Mouse (Mus musculus) Patski (cell line): ENCODE data around the gene Gm10799. TPM values are rescaled to one million over a fixed set of nuclear protein-coding genes. Genes with fewer than 3 reads are reported as not detected.
A peak's percentile ranks its signal among the peaks of the same experiment; 100 is the strongest.
"Not testable (repeated sequence)": the region's sequence is repeated elsewhere in the genome, so short reads cannot be mapped to it uniquely, and the experiment has no call there.

Source experiments
- ATAC-seq: fragments of 100-300 bp; one replicate; pipeline ENCODE4 v1.8.0; 2021
- CTCF ChIA-PET: fragments of 350-600 bp; sonication (Branson Sonifier 250); formaldehyde crosslinking; loops from one replicate; lab custom pipeline; 2022; ENCODE audit warnings: inconsistent platforms; lab: Charles Lee
- POLR2A ChIA-PET: fragments of 350-600 bp; sonication (Branson Sonifier 250); formaldehyde crosslinking; loops from one replicate; lab custom pipeline; 2022; ENCODE audit warnings: antibody characterized with exemption, inconsistent platforms; lab: Charles Lee
- DNase-seq: peaks from one replicate; pipeline ENCODE4 v3.0.0-alpha.2; 2011; ENCODE audit warnings: low read depth, low spot score
- H3K27me3 ChIP-seq: fragments of 371-371 bp; one replicate; pipeline ENCODE4 v1.5.1; 2021
- CTCF ChIP-seq: fragments of 100-300 bp; IDR thresholded peaks from one replicate; pipeline ENCODE4 v1.5.1; 2021
- in situ Hi-C: fragments of 300-500 bp; cut with MboI; formaldehyde crosslinking; loops from 3 replicates; pipeline ENCODE4 v1.11.1; 2018; ENCODE audit warnings: low pct_unique_long_range_greater_than_20kb, mixed read lengths
- polyA plus RNA-seq: library from polyadenylated mRNA; unstranded; gene quantifications from one replicate; pipeline ENCODE4 v1.2.3, GENCODE M21; 2021

Gm10799 gene
- polyA plus RNA-seq, 1 experiment from 2014 or later = not detected

- H3K27me3 ChIP-seq = no peaks in the 10 kb centered on the region
- POLR2A ChIA-PET = no interaction called here
- DNase-seq (no peak), ATAC-seq (peak; percentile 67)
- TF ChIP-seq CTCF = no peak
- CTCF ChIA-PET = interaction anchor here (1.1 kb wide), 1 partner anchor 24 kb away, joined by 3 read pairs; the partner anchor contains the start of gene A930018P22Rik
- in situ Hi-C loops = no loop called here
These were observed 30.3 kb upstream of the Gm10799 start for GRCm38 (mm10) chr2:104098529-104099230.

GRCm38 (mm10) chr2:104097396-104097795 is 29.0 kb upstream of the Gm10799 start:
- CTCF ChIA-PET = not testable (repeated sequence)

GRCm38 (mm10) chr2:104096796-104097195 is 28.4 kb upstream of the Gm10799 start:
- ATAC-seq, DNase-seq, in situ Hi-C loops, H3K27me3 ChIP-seq: not testable (repeated sequence)
- ChIA-PET POLR2A (interaction anchor here (1.2 kb wide), 1 partner anchor 27 kb away, joined by 8 read pairs; the partner anchor contains the start of gene Cd59b), CTCF (interaction anchor here (1.5 kb wide), 1 partner anchor 398 kb away, joined by 3 read pairs; no protein-coding TSS in a partner anchor)

More at GRCm38 (mm10) chr2:104097396-104097795, 29.0 kb upstream of the Gm10799 start:
- in situ Hi-C loops, H3K27me3 ChIP-seq, DNase-seq, ATAC-seq, POLR2A ChIA-PET: not testable (repeated sequence)

DNA sequence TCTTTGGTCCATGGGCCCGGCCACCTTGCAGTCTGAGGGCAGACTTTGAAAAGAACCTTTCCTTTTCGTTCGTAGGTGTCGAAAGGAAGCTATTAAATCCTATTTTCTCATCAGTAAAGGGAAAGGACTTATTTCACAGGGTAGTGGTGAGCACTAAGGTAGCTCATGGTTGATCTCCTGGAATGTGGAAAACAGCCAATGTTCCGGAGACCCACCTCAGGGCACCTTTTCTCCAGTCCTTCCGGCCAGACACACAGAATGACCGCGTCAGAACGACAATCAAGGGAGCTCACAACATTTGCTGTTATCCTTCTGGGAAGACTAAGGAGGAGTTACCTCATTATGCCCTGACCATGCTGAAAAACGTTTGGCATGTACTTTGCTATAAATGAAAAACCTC is 27.9 kb upstream of the Gm10799 start:
- TF ChIP-seq CTCF = no peak
- no peak for DNase-seq
- peak; percentile 17 for ATAC-seq
- H3K27me3 ChIP-seq = no peaks in the 10 kb centered on the region
- CTCF ChIA-PET = interaction anchor here (0.7 to 1.5 kb wide), 3 partner anchors 39 to 398 kb away, joined by 3 read pairs; no protein-coding TSS in a partner anchor
- POLR2A ChIA-PET = interaction anchor here (1.2 kb wide), 1 partner anchor 26 kb away, joined by 8 read pairs; the partner anchor contains the start of gene Cd59b
- in situ Hi-C loops = no loop called here

DNA sequence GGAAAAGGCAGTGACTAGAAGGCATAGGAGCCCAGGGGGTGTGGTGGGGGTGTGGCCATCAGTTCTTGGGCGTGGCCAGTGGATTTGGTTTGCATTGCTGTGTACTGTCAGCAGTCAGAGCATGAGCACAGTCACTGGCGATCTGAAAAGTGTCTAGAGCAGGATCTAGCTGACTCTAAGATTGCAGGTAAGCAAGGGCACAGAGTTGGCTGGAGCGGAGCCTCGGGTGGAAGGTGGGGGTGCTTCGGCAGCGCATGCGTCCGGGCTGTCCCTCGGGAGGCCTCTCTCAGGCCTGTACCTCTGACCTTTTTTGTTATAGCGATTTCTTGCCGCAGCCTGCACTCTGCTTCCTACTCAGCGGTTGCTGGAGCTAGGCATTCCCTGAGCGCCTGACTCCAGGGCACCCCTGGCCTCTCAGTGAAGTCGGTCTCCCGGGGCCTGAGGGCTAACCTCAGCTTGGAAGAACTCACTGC is 27.4 kb upstream of the Gm10799 start, which contains the start of gene Cd59a:
Gene Cd59a (plus strand): TSS at position 61 of the 473 bp plus-strand sequence.
- CTCF ChIA-PET = interaction anchor here (0.7 to 1.5 kb wide), 3 partner anchors 39 to 399 kb away, joined by 3 read pairs; no protein-coding TSS in a partner anchor
- DNase-seq = no peak
- POLR2A ChIA-PET = interaction anchor here (1.2 kb wide), 1 partner anchor 26 kb away, joined by 8 read pairs; the partner anchor contains the start of gene Cd59b
- TF ChIP-seq CTCF = no peak
- ATAC-seq = peak; percentile 79
- no peaks in the 10 kb centered on the region for H3K27me3 ChIP-seq
- in situ Hi-C loops = no loop called here

DNA sequence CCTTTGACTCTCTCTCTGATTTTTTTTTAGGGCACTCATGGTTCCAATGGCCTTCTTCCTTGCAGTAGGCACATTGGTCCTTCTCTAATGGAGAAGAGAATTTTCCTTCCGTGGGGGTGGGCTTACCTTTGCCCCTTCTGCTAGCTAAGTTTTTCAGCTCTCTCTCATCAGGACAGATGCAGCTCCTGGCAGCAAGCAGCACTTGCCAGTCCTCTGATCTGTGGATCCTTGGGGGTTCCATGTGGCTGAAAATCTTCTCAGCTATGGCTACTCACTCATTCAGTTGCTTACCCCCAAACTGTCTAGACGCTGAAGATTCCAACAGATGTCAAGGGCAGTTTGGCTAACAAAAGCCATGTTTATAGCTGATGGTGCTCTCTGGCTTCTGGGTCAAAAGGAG is 25.0 kb upstream of the Gm10799 start:
- in situ Hi-C loops = no loop called here
- H3K27me3 ChIP-seq = no peaks in the 10 kb centered on the region
- ATAC-seq = no peak
- no peak for TF ChIP-seq CTCF
- no peak for DNase-seq
- POLR2A ChIA-PET = no interaction called here
- CTCF ChIA-PET = no interaction called here

DNA sequence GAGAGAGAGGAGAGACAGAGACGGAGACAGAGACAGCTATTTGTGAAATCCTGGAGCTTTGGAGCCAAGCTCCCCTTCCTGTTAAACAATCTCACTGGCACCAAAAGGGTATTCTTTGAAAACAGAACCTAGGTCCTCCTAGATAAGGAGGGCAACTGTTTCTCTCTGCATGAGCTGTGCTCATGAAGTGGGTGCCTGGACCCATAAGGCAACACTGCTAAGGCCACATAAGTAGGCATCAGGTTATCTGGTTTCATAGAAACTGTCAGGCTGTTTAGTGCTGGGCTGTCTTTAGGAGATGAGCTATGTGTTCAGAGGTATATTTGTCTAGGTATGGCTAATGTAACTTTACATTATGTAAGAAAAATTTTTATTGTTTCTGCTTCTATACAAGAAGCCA is 19.2 kb upstream of the Gm10799 start:
- POLR2A ChIA-PET, H3K27me3 ChIP-seq, in situ Hi-C loops, ATAC-seq, CTCF ChIA-PET, DNase-seq: not testable (repeated sequence)

DNA sequence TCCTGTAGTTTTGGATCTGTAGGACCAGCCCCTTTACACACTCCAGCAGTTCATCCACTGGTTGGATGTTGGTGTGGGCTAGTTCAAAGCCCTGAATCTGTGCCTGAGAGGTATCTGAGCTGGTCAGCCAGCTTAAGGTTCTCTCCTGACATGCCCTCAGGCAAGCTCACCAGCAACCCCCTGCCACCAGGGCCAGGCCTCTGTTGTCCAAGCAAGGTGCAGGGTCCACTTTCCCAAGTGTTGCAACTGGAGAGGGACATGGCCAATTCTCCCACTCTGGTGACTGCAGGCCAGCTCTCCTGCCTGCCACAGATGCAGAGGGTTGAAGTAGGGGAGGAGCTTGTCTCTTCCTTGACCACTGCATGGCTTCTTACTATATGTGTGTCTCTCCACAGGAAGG is 15.7 kb upstream of the Gm10799 start:
- POLR2A ChIA-PET, in situ Hi-C loops, H3K27me3 ChIP-seq, DNase-seq, ATAC-seq, CTCF ChIA-PET: not testable (repeated sequence)

DNA sequence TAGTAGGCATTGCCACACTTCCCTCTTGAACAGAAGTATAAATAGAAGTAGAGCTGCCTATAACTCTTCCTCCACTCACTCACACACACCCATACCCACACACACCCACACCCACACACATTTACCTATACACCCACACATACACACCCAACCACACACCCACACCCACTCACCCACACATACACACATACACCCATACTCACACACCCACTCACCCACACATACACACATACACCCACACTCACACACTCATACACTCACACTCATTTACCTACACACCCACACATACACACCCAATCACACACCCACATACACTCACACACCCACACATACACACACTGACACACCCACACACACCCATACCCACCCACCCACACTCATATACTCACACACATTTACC is 14.1 kb upstream of the Gm10799 start:
- in situ Hi-C loops = no loop called here
- DNase-seq (no peak), ATAC-seq (no peak)
- H3K27me3 ChIP-seq = no peaks in the 10 kb centered on the region
- CTCF ChIA-PET = no interaction called here
- POLR2A ChIA-PET = no interaction called here
- TF ChIP-seq CTCF = no peak

GRCm38 (mm10) chr2:104081436-104082050 is 13.2 kb upstream of the Gm10799 start:
- in situ Hi-C loops, ATAC-seq, DNase-seq, CTCF ChIA-PET, POLR2A ChIA-PET, H3K27me3 ChIP-seq: not testable (repeated sequence)

DNA sequence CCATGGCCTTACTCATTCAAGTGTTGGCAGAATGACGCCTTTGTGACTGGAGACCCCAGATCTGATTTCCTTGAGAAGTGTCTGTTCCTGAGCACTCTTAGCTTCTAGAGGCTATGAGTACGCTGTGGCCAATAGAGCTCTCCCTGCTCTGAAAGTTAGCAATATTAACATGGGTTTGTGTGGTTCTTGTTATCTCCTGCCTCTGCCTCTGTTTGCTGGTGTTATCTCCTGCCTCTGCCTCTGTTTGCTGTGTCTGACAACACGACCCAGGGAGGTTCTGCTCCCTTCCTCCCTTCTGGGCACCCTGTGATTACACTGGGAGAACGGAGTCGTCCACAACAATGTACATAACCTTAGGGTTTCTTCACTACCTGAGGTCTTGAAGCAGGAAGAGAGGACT is 9.9 kb upstream of the Gm10799 start:
- CTCF ChIA-PET, H3K27me3 ChIP-seq, POLR2A ChIA-PET, DNase-seq, ATAC-seq, in situ Hi-C loops: not testable (repeated sequence)
